ENCODE assay signal across 9 mouse cellular contexts in genomic region chr11:59393591-59393990, GRCm38 (mm10). TPM values are rescaled to one million over a fixed set of nuclear protein-coding genes. Genes with fewer than 3 reads are reported as not detected.
DNase-seq lines count a peak whose midpoint lies in the region; ATAC-seq lines count a peak whose summit lies in the region.
"Had no signal": no experiment of that assay in that cellular context is flagged by ENCODE, and none has a peak within 500 bp of the region (broad histone marks: within the 10 kb centered on the region; RNA-seq: fewer than 3 reads in every experiment).

No protein-coding gene starts in this region.

- H3K4me1 ChIP-seq in limb, embryonic 13.5 days, result peaks cover 39% of the 10 kb centered on the region

- WGBS in limb, embryonic 13.5 days, result 13% methylated on average over 9 of the region's 9 CpGs

- peak overlapping the region; percentile 39 for H3K4me2 ChIP-seq in limb, embryonic 13.5 days (replicated peaks)

- no peak overlapping the region for H3K9ac ChIP-seq in limb, embryonic 13.5 days

- H3K36me3 ChIP-seq in limb, embryonic 13.5 days, result no peaks in the 10 kb centered on the region; the same call in 1 of the 2 replicates

- no peak overlapping the region for H3K4me3 ChIP-seq in limb, embryonic 13.5 days
- H3K4me3 ChIP-seq: left cerebral cortex, adult 2 months had no signal

- no peaks in the 10 kb centered on the region for H3K27me3 ChIP-seq in limb, embryonic 13.5 days

- H3K27ac ChIP-seq in limb, embryonic 13.5 days, result peak overlapping the region; percentile 90
- H3K27ac ChIP-seq: left cerebral cortex, adult 2 months had no signal

- H3K9me3 ChIP-seq in limb, embryonic 13.5 days, result no peaks in the 10 kb centered on the region

- peak; percentile 69 to 80 for DNase-seq in cerebellum, postnatal 14 days
- no peak for DNase-seq in cerebellum, adult 11-12 months
- DNase-seq in right cerebral cortex, adult 18-20 months, result peak; percentile 18
- no peak for DNase-seq in right cerebral cortex, postnatal 36 days (ENCODE audit: low spot score in 2 of 2)
- DNase-seq in gastrocnemius, postnatal 10 days, result peak; percentile 51
- peak; percentile 61 for DNase-seq in right cerebral cortex, postnatal 4 days
- DNase-seq in cerebellum, adult 9-11 months, result no peak

- peak; percentile 86 for ATAC-seq in limb, embryonic 13.5 days (ENCODE audit: low FRiP score, low read depth)

RNA-seq across cellular contexts. Expression of gene Prss38, which starts 18.1 kb away (rescaled TPM):
- total RNA-seq in gastrocnemius, postnatal 10 days (2021), result not detected
- 0.11 TPM in 1 of 2 replicates, not detected in the other for polyA plus RNA-seq in limb, embryonic 13.5 days (2015; fragmentation: Nextera tagmentation; extraction: Ambion mirVana)
- total RNA-seq: left cerebral cortex, adult 2 months had no signal

RNA-seq across cellular contexts. Expression of gene Jmjd4, which starts 56.3 kb away (rescaled TPM):
- 1 to 10 TPM; 7.9 to 8.2 TPM for total RNA-seq in gastrocnemius, postnatal 10 days (2021)
- polyA plus RNA-seq in limb, embryonic 13.5 days (2015; fragmentation: Nextera tagmentation; extraction: Ambion mirVana), result 16.5 and 18.5 TPM in 2 replicates

RNA-seq across cellular contexts. Expression of gene Snap47, which starts 57.4 kb away (rescaled TPM):
- total RNA-seq in gastrocnemius, postnatal 10 days (2021), result 10 to 100 TPM; 25.8 to 28.0 TPM
- 149 TPM in 2 replicates for polyA plus RNA-seq in limb, embryonic 13.5 days (2015; fragmentation: Nextera tagmentation; extraction: Ambion mirVana)

Comparison
In these comparisons a context has a peak if more than half of its experiments do, and no peak if none do; other contexts are left out.
1. DNase-seq: peak in cerebellum, postnatal 14 days (2 of 2), right cerebral cortex, adult 18-20 months (single experiment), gastrocnemius, postnatal 10 days (single experiment) and right cerebral cortex, postnatal 4 days (single experiment); none in cerebellum, adult 11-12 months (single experiment), right cerebral cortex, postnatal 36 days (0 of 2) and cerebellum, adult 9-11 months (single experiment).